Mouse (Mus musculus): ENCODE measurements around the gene Cyp2c29. TPM values are rescaled to one million over a fixed set of nuclear protein-coding genes. Genes with fewer than 3 reads are reported as not detected.
"Not testable (repeated sequence)": the region's sequence is repeated elsewhere in the genome, so short reads cannot be mapped to it uniquely, and the experiment has no call there.

Cyp2c29 gene
- 1.6 and 4.5 TPM in 2 replicates for polyA plus RNA-seq (2011; ENCODE audit: insufficient read depth, insufficient read length, low replicate concordance, missing spikeins)

DNA sequence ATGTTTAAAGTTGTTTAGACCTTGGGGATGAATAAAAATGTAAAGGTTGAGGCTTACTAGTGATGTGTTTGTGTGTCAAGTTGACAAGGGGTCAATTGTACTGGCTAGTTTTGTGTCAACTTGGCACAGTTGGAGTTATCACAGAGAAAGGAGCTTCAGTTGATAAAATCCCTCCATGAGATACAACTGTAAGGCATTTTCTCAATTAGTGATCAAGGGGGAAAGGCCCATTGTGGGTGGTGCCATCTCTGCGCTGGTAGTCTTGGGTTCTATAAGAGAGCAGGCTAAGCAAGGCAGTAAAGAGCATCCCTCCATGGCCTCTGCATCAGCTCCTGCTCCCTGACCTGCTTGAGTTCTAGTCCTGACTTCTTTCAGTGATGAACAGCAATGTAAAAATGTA lies at the start of gene Cyp2c29:
TSS of gene Cyp2c29 (plus strand) at position 301 of the 400 bp plus-strand sequence.
- H3K4me3 ChIP-seq (replicated peaks; ENCODE audit: control insufficient read depth, low read depth, low read length); H3K4me1 ChIP-seq (ENCODE audit: control insufficient read depth, insufficient read depth, low read length); H3K27ac ChIP-seq (ENCODE audit: control insufficient read depth, insufficient read depth, low read depth, low read length, poor library complexity): not testable (repeated sequence)
- no CpG with 5 or more reads among the region's 1 CpGs for WGBS

DNA sequence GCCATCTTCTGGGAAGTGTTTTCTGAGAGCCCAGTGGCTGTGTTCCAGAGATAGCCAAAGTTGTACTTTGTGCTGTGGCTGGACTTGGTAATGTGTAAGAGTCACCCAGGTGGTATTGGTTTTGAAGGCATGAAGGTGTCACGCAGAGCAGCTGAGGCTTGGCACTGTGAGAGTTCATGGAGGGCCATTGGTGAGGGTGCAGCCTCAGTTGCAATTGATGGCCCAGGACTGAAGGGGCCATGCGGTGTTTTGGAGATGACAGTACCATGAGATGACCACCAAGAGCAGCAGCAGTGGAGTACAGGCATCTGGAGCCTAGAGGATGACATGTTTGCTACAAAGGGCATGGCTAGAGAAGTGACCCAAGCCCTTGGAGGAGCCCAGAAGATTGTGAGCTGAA lies 2.2 kb upstream of the Cyp2c29 start:
- 63% methylated on average over 2 of the region's 2 CpGs for WGBS
- not testable (repeated sequence) for H3K27ac ChIP-seq (ENCODE audit: control insufficient read depth, insufficient read depth, low read depth, low read length, poor library complexity); H3K4me3 ChIP-seq (replicated peaks; ENCODE audit: control insufficient read depth, low read depth, low read length); H3K4me1 ChIP-seq (ENCODE audit: control insufficient read depth, insufficient read depth, low read length)

DNA sequence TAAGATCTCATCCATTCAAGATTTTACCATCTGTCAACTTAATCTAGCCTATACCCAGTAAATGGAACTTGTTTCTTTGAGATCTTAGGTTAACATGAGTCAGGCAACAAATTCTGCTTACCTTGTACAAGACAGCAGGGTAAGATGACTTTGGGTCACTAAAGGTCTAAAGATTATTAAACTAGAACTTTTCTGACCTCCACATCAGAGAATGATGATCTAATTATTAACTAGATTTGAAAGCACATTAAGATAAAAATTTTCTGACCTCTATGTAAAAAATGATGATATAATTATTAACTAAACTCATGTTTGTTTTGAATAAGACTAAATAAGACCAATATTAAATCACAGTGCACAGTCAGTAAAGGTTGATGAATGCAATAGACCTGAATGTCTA lies 13.6 kb downstream of the Cyp2c29 start:
- no peaks in the 10 kb centered on the region for H3K4me1 ChIP-seq (ENCODE audit: control insufficient read depth, insufficient read depth, low read length)
- TF ChIP-seq CTCF (IDR thresholded peaks at IDR 0.05; ENCODE audit: control insufficient read depth, insufficient read depth, low read length) (no peak), POLR2A (IDR thresholded peaks at IDR 0.05; ENCODE audit: borderline replicate concordance, control insufficient read depth, low read depth, low read length) (no peak)
- H3K27ac ChIP-seq (ENCODE audit: control insufficient read depth, insufficient read depth, low read depth, low read length, poor library complexity): no peak overlapping the region
- no peak overlapping the region for H3K4me3 ChIP-seq (replicated peaks; ENCODE audit: control insufficient read depth, low read depth, low read length)

DNA sequence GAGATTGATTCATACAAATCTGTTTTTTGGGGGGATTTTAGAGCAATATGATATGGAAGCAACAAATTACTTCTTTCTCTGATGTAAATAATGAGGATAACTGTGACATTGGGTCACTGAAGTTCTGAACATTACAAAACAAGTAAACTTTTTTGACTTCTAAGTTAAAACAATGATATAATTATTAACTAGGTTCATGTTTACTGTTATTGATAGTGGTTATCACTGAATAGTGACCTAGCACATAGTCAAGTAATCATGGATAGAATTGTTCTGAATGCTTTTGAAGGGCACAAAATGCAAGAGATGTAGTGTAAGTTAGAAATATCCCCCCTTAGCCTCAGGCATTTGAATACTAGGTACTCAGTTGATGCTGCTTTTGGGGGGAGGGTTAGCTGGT lies 16.4 kb downstream of the Cyp2c29 start:
- Histone ChIP-seq H3K27ac (ENCODE audit: control insufficient read depth, insufficient read depth, low read depth, low read length, poor library complexity) (no peak overlapping the region), H3K4me1 (ENCODE audit: control insufficient read depth, insufficient read depth, low read length) (no peaks in the 10 kb centered on the region), H3K4me3 (replicated peaks; ENCODE audit: control insufficient read depth, low read depth, low read length) (no peak overlapping the region)
- TF ChIP-seq POLR2A (IDR thresholded peaks at IDR 0.05; ENCODE audit: borderline replicate concordance, control insufficient read depth, low read depth, low read length): no peak

DNA sequence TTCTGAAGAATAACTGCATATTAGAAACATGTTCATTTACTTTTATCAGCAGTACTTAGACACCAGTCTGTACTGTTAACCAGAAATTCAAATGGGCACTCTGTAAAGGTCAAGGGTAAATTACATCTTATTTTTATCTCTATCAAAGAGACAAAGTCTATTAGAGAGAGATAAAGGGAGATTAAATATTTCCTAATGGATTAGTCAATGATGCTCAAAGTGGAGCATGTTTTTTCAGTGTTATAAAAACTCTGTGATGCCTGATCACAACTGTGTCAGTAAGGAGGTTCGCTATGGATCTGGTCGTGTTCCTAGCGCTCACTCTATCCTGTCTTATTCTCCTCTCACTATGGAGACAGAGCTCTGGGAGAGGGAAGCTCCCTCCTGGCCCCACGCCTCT lies 17.6 kb downstream of the Cyp2c29 start:
- Histone ChIP-seq H3K27ac (ENCODE audit: control insufficient read depth, insufficient read depth, low read depth, low read length, poor library complexity) (no peak overlapping the region), H3K4me1 (ENCODE audit: control insufficient read depth, insufficient read depth, low read length) (no peaks in the 10 kb centered on the region), H3K4me3 (replicated peaks; ENCODE audit: control insufficient read depth, low read depth, low read length) (no peak overlapping the region)
- TF ChIP-seq CTCF (IDR thresholded peaks at IDR 0.05; ENCODE audit: control insufficient read depth, insufficient read depth, low read length) (no peak), POLR2A (IDR thresholded peaks at IDR 0.05; ENCODE audit: borderline replicate concordance, control insufficient read depth, low read depth, low read length) (no peak)
- WGBS: 78% methylated on average over 4 of the region's 4 CpGs

DNA sequence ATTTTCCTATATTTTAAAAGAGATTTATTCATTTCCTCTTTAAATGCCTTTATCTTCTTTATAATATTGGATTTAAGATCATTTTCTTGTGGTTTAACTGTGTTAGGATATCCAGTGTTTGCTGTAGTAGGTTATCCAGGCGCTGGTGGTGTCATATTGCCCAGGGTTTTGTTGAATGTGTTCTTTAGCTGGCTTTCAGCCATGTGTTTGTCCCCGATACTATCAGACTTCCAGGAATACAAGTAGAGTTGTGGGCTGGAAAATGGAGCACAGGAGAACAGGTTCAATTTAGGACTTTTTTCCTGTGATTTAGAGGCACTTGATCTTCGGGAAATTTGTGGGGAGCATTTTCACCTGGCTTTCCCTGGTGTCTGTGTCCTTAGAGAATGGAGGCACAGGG lies 19.8 kb downstream of the Cyp2c29 start:
- TF ChIP-seq CTCF (IDR thresholded peaks at IDR 0.05; ENCODE audit: control insufficient read depth, insufficient read depth, low read length) (no peak), POLR2A (IDR thresholded peaks at IDR 0.05; ENCODE audit: borderline replicate concordance, control insufficient read depth, low read depth, low read length) (no peak)
- Histone ChIP-seq H3K4me3 (replicated peaks; ENCODE audit: control insufficient read depth, low read depth, low read length) (no peak overlapping the region), H3K4me1 (ENCODE audit: control insufficient read depth, insufficient read depth, low read length) (no peaks in the 10 kb centered on the region), H3K27ac (ENCODE audit: control insufficient read depth, insufficient read depth, low read depth, low read length, poor library complexity) (no peak overlapping the region)
- 55% methylated on average over 3 of the region's 3 CpGs for WGBS

Other genes starting within 250 kb of the Cyp2c29 start
- not detected in 2 replicates for gene Cyp2c65, start 208.4 kb upstream of the Cyp2c29 start, polyA plus RNA-seq (2011; ENCODE audit: insufficient read depth, insufficient read length, low replicate concordance, missing spikeins)
- gene Cyp2c66, start 155.5 kb upstream of the Cyp2c29 start, polyA plus RNA-seq (2011; ENCODE audit: insufficient read depth, insufficient read length, low replicate concordance, missing spikeins): not detected in 2 replicates
- gene Cyp2c38, start 193.7 kb downstream of the Cyp2c29 start, polyA plus RNA-seq (2011; ENCODE audit: insufficient read depth, insufficient read length, low replicate concordance, missing spikeins): not detected in 2 replicates
- gene Cyp2c39, start 241.5 kb downstream of the Cyp2c29 start, polyA plus RNA-seq (2011; ENCODE audit: insufficient read depth, insufficient read length, low replicate concordance, missing spikeins): not detected in 2 replicates

Data from bone marrow, adult 2 months (tissue).